Mouse (Mus musculus): Measurements from ENCODE around the gene Mrps18c. TPM values are rescaled to one million over a fixed set of nuclear protein-coding genes. Genes with fewer than 3 reads are reported as not detected.

Gene Mrps18c
- total RNA-seq, 2 experiments from 2014 or later, result 64.3 to 65.2 TPM

DNA sequence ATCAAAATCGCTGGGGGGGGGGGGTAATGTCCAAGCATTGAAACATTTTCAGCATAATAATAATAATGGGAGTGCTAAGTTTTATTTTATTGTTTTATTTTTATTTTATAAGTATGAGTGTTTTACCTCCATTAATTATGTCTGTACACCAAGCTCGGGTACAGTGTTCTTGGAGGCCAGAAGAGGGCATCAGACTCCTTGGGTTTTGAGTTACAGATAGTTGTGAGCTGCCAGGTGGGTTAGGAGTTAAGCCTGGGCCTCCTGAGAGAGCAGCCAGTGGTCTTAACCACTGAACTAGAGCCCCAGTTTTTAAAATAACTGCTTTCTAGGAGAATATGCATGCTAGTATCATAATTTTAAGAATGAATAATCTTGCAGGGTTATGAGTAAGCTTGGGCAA is 27.5 kb downstream of the Mrps18c start:
- DNase-seq (ENCODE audit: low spot score in 2 of 2), result peak in 1 of 2 experiments; percentile 18

DNA sequence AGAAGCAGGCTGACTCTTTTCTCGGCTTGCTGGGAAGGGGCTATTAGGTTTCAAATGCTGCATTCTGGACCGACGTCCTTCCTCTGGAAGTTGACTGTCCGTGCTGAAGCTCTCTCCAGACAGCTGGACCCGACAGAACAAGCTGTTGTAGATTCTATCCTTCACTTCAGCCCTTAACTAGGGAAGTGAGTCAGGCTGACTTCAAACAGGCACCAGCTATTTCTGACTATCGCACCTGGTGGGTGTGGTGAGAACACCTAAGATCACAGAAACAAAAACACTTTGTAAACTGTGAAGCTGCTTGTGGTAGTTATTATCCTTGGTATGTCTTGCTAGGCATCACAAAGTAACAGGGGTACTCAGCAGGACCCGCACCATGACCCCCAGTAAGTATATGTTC is 28.1 kb downstream of the Mrps18c start:
- no peak for DNase-seq (ENCODE audit: low spot score in 2 of 2)

DNA sequence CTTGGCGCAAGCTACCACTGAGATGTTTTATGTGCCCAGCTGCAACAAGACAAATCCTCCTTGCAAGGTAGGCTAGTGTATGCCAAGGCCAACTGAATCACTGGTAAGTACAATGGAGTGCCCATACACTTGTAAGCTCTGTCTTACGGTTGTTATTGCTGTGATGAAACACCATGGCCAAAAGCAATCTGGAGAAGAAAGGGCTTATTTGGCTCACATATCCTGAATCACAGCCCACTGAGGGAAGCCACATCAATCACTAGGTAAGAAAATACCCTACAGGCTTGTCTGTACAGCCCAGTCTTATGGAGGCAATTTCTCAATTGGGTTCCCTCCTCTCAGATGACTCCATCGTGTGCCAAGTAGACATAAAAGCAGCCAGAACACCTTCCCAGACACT is 30.3 kb downstream of the Mrps18c start:
- DNase-seq (ENCODE audit: low spot score in 2 of 2), result no peak

DNA sequence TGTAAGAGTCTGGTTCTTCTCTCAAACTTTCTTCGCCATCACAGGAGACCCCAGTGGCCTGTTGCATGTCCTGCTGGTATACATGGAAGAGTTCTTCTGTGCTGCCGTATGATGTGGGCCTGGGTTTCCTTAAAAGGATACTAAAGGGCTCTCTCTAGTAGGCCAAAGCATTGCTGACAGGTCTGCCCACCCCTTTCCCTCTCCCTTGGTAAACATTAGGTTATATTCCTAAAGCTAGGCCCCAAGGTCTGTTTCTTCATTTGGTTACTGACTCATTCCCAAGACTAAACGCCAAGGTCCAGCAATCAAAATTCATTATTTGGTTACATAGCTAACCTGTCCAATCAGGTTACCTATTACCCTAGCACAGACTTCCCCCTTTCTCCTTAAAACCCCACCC is 34.3 kb downstream of the Mrps18c start:
- DNase-seq (ENCODE audit: low spot score in 2 of 2), result no peak

DNA sequence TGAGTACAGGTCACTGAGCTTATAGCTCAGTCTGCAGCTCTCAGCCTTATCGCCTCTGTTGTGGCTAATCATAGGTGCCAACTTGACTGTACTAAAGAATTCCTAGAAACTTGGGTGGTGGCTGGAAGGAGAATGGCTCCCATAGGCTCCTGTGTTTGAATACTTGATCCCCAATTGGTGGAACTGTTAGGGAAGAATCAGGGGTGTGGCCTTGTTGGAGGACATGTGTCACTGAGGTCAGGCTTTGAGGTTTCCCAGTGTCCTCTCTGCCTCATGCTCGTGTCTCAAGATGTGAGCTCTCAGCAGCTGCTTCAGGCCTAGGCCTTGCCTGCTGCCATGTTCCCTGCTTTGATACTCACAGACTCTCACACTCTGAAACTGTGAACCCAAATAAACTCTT is 35.4 kb downstream of the Mrps18c start:
- no peak for DNase-seq (ENCODE audit: low spot score in 2 of 2)

DNA sequence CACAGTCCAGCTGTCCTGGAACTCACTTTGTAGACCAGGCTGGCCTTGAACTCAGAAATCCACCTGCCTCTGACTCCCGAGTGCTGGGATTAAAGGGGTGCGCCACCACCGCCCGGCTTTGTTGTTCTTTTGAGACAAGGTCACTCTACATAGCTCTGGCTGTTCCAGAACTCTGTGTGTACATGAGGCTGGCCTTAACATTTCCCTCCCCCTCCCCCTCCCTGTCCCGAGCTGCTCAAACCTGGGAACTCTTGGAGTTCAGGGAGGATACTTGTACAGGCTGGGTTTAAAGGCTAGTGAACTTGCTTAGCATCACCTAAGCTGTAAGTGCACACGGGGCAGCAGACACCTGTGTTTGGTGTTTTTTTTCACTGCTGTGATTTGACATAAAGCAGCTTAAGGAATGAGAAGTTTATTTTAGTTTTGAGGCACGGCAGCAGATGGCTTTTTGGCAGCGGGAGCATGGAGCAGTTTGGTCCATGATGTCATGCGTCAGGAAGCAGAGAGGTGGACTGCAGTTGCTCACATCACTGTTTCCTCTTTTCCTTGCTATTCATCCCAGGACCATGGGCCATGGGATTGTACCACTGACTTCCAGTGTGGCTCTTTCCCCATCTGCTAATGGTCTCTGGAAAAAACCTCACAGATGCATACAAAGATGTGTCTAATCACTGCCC is 37.6 kb downstream of the Mrps18c start:
- no peak for DNase-seq (ENCODE audit: low spot score in 2 of 2)

DNA sequence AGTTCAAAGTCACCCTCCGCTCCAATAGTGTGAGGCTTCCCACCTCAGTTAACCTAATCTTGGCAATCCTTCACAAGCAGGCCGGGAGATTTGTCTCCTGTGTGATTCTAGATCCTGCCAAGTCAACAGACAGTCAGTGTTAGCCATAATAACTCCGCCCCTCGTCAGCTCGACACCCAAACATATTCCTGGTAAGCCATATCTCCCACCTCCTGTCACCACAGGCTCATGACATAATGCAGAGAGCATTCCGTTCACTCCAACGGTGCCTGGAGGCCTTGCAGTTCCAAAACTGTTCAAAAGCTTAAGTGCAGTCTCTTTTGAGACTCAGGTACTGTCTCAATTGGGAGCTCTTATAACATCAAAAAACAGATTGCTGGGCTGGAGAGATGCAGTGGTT is 39.5 kb downstream of the Mrps18c start:
- no peak for DNase-seq (ENCODE audit: low spot score in 2 of 2)

DNA sequence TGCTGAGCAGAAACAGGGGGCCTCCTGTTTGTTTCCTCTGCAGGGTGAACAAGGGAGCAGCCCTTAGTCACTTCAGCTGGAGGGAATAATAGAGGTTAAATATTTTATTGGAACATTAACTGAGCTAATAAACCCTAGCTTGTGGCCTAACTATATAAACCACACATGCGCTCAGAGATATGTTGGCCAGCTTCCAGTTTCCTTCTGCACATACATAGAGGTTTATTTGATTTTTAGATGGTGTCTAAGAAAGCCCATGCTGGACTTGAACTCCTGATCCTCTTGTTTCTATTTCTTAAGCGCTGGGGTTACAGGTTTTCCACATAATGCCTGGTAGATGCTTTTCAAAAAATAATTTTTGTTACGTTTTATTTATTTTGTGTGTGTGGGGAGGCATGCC is 46.1 kb downstream of the Mrps18c start:
- DNase-seq (ENCODE audit: low spot score in 2 of 2), result no peak

DNA sequence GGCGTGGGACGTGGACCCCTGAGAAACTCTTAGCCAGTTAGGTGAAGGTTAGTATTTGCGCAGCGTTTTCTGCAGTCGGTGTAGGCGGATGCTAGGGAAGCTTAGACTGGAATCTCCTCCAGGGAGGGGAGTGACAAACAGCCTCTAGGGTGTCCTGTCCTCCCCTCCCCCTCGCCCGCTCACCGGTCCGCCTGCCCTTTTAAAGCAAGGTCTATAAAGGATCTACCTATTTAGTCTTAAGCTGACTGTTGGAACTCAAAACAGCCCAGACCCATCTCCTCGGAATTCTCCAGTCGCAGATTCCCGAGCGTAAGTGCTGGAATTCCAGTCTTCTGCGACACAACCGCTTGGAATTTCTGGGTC is 47.0 kb downstream of the Mrps18c start, which contains the start of gene Gpat3:
Gene Gpat3 (plus strand): TSS at position 229 of the 363 bp plus-strand sequence.
- peak in 1 of 2 experiments; percentile 23 for DNase-seq (ENCODE audit: low spot score in 2 of 2)

DNA sequence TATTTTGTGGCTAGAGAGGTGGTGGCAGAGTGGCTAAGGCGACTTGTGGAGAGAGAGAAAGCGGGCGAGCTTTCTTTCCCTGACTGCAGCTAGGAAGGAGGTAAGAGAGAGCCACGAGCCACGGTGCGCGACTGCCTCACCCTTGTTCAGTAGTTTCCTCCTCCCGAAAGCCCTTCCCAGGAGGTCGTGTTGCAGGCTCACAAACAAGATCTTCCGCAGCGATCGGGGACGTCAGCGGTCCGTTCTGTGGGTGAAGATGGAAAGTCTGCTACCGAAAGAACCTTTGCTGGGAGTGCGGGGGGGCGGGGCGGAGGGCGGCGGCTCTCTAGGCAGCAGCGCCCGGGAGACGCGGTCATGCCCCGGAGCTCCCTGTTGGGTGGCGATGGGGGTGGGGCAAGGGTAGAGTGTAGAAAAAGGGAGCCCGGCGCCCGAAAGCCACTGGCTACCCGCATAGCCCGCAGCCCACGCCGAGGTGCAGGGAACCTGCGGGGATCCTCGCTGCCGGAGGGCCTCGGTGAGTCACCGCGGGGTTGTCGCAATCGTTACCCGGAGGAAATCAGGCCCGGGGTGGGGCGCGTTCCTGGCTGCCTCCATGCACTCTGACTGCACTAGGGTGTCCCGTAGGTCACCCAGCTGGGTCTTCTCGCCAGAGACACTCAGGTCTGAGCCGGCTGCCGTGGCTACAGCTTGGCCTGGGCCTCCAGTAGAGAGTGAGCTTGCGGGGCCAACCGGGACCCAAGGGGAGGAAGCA is 47.6 kb downstream of the Mrps18c start:
- DNase-seq (ENCODE audit: low spot score in 2 of 2), result peak; percentile 19 to 35

DNA sequence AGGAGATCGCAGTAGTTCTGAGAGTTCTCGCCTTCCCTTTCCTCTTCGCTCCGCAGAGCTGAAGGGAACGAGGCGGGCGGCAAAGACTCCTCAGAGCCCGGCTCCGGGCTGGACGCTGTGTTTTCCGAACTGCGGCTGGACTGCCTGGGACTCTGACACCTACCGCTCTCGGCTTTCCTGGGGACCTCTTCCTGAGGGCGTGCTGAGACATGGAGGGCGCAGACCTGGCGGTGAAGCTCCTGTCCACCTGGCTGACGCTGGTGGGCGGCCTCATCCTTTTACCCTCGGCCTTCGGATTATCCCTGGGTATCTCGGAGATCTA is 48.1 kb downstream of the Mrps18c start:
- no peak for DNase-seq (ENCODE audit: low spot score in 2 of 2)

DNA sequence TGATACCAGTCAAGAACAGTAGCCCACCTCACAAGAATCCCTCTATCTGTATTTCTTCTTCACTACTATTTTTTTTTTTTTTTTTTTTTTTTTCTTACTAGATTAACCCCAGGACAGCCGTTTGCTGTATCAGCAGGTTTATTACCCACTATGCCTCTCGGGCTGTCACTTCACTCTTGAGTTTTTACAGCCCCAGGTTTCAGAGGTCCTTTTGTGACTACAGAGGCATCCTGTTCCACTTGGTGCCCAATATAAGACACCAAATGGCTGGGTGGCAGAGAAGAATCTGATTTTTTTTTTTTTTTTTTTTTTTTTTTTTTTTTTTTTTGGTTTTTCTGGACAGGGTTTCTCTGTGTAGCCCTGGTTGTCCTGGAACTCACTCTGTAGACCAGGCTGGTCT is 48.7 kb downstream of the Mrps18c start:
- no peak for DNase-seq (ENCODE audit: low spot score in 2 of 2)

DNA sequence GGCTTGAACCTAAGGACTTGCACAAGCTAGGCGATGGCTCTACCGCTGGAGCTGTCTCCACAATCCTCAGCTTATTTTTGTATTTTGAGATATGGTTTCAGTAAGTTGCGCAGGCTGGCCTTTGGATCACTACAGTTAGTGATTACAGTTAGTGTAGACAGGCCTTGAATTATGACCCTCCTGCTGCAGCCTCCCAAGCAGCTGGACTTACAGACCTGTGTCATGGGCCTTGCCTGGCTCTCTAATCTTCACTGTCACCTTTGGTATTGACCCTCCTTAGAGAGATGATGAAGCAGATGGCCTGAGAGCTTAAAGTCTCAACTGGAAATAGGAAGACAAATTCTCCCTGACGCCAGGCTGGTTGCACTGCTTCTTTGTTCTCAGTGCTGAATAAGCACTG is 55.5 kb downstream of the Mrps18c start:
- DNase-seq (ENCODE audit: low spot score in 2 of 2), result no peak

Other genes starting within 250 kb of the Mrps18c start
- not detected for gene Plac8, start 226.4 kb upstream of the Mrps18c start, total RNA-seq (2021)
- 10 to 100 TPM; 80.6 to 84.9 TPM for gene Coq2, start 123.5 kb upstream of the Mrps18c start, total RNA-seq (2021)
- under 1 TPM; 0.67 to 0.71 TPM for gene Hpse, start 78.9 kb upstream of the Mrps18c start, total RNA-seq (2021)
- 10 to 100 TPM; 10.6 to 14.6 TPM for gene Helq, start within 50 bp of the Mrps18c start, total RNA-seq (2021)
- gene Abraxas1, start 22.3 kb downstream of the Mrps18c start, total RNA-seq (2021), result 1 to 10 TPM; 7.5 to 7.9 TPM
- gene Gpat3, start 47.1 kb downstream of the Mrps18c start, total RNA-seq (2021), result 1 to 10 TPM; 2.2 to 2.3 TPM